Mouse (Mus musculus): Measurements from ENCODE around the gene Ppp1r3d. TPM values are rescaled to one million over a fixed set of nuclear protein-coding genes. Genes with fewer than 3 reads are reported as not detected.

The Ppp1r3d gene
- total RNA-seq (2012; rRNA removed), result not detected in 2 replicates
- not detected in 2 replicates for total RNA-seq (2014; rRNA removed)
- not detected in 2 replicates for polyA plus RNA-seq (2012; ENCODE audit: insufficient read length, low read depth)

DNA sequence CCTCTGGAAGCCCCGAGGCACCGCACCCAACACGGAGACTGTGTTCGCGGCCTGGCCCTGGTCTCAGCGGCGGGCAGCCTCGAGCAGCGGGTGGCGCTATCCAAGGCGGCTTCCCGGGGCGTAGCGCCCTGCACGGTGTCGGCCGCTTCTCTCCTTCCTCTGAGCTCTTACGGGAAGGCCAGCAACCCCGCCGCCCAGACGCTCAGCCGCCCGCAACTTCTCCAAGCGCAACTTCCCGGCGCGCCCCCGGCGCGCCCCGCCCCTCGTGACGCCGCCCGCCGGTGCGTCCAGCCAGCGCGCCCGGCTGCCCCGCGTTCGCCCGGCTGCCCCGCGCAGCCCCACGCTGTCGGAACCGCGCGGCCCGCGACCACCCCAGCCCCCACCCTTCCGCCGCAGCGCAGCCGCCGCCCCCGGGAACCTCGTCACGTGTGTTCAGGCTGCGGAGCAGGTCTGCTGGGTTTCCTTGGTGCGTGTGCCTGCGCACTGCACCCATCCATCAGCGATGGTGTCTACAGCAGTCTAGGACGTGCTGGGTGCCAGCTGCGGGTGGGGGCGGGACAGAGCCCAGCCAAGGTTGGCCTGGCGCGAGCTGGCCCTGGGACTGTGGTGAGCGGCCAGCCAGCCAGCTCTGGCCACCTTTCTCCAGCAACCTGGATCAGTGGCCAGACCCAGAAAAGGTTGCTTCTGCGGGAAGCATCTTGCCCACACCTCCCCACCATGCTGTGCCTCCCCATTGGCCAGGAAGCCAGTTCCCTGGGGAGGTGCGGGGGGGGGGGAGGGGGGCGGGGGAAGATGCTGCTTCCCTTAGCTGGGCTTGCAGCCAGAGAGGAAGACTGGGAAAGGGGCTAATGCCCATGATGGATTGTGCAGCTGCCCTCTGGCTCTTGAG lies at the start of gene Ppp1r3d, which contains the start of gene Fam217b:
Gene Ppp1r3d, minus strand, starts transcription at position 212 of the 889 bp plus-strand sequence.
Gene Fam217b, plus strand, starts transcription at position 264 of the 889 bp plus-strand sequence.
- Histone ChIP-seq H3K36me3 (replicated peaks in 1 of 2; ENCODE audit: control insufficient read depth in 1 of 2, insufficient read depth in 1 of 2, low read length in 1 of 2) (no peaks in the 10 kb centered on the region), H3K4me2 (ENCODE audit: insufficient read depth, low read depth, poor library complexity, severe bottlenecking) (no peak within 1 kb of the TSS), H3K9me3 (replicated peaks; ENCODE audit: low read length) (peaks cover 22% of the 10 kb centered on the region), H3K27me3 (replicated peaks) (no peaks in the 10 kb centered on the region), H3K27ac (ENCODE audit: insufficient read depth, low read depth) (no peak within 1 kb of the TSS), H3K9ac (ENCODE audit: insufficient read depth, low read depth) (no peak within 1 kb of the TSS), H3K4me1 (ENCODE audit: control insufficient read depth in 1 of 2, insufficient read depth in 2 of 2) (peaks cover 0 to 3% of the 10 kb centered on the region in 2 experiments; a peak in 1 of 4 replicates), H3K79me2 (replicated peaks; ENCODE audit: control insufficient read depth, extremely low read depth, insufficient read depth, poor library complexity, severe bottlenecking) (no peaks in the 10 kb centered on the region), H3K4me3 (replicated peaks in 1 of 3; ENCODE audit: low read depth in 2 of 3, low read length in 2 of 3, poor library complexity in 1 of 3) (no peak within 1 kb of the TSS)
- TF ChIP-seq JUN (IDR thresholded peaks at IDR 0.05; ENCODE audit: insufficient read depth, low read depth, low read length), result no peak
- TF ChIP-seq IRF4 (IDR thresholded peaks at IDR 0.05; ENCODE audit: low read depth, low read length), result no peak
- TF ChIP-seq ZMIZ1 (IDR thresholded peaks at IDR 0.05; ENCODE audit: low read depth, low read length), result no peak
- TF ChIP-seq CTCF (conservative IDR thresholded peaks at IDR 0.05 in 1 of 2, IDR thresholded peaks at IDR 0.05 in 1 of 2; ENCODE audit: low read depth in 2 of 2, low read length in 2 of 2), result no peak
- no peak for TF ChIP-seq ZKSCAN1 (IDR thresholded peaks at IDR 0.05; ENCODE audit: borderline replicate concordance, low read depth, low read length)
- no peak for TF ChIP-seq USF2 (conservative IDR thresholded peaks at IDR 0.05; ENCODE audit: low read depth, low read length)
- TF ChIP-seq EP300 (IDR thresholded peaks at IDR 0.05; ENCODE audit: low read length), result no peak
- no peak for TF ChIP-seq MAX (IDR thresholded peaks at IDR 0.05; ENCODE audit: low read length)
- no peak for TF ChIP-seq ZNF384 (IDR thresholded peaks at IDR 0.05; ENCODE audit: low read depth, low read length)
- TF ChIP-seq BHLHE40 (IDR thresholded peaks at IDR 0.05; ENCODE audit: low read depth, low read length), result no peak
- TF ChIP-seq JUND (conservative IDR thresholded peaks at IDR 0.05; ENCODE audit: low read depth, low read length), result no peak
- TF ChIP-seq NELFE (IDR thresholded peaks at IDR 0.05; ENCODE audit: low read depth, low read length), result no peak
- no peak for TF ChIP-seq ZC3H11A (IDR thresholded peaks at IDR 0.05; ENCODE audit: low read depth, low read length)
- TF ChIP-seq ELF1 (IDR thresholded peaks at IDR 0.05; ENCODE audit: low read depth, low read length), result no peak
- TF ChIP-seq SMC3 (IDR thresholded peaks at IDR 0.05; ENCODE audit: low read depth, low read length), result no peak
- no peak for TF ChIP-seq RCOR1 (conservative IDR thresholded peaks at IDR 0.05; ENCODE audit: low read depth, low read length)
- DNase-seq (ENCODE audit: extremely low read depth), result no peak
- dilution Hi-C loops (cut with MboI; ENCODE audit: extremely low pct_ligation_motif_present, extremely low pct_unique_long_range_greater_than_20kb, low sequenced_read_pairs), result no loop called here
- in situ Hi-C loops (cut with MboI; ENCODE audit: low pct_ligation_motif_present, low pct_unique_long_range_greater_than_20kb, low sequenced_read_pairs), result no loop called here

- Histone ChIP-seq H3K9me3 (replicated peaks; ENCODE audit: low read length) (peaks cover 10% of the 10 kb centered on the region), H3K4me1 (ENCODE audit: control insufficient read depth in 1 of 2, insufficient read depth in 2 of 2) (no peaks in the 10 kb centered on the region)
- TF ChIP-seq MEF2A (IDR thresholded peaks at IDR 0.05; ENCODE audit: borderline replicate concordance, low read depth, low read length) (no peak), ETS1 (conservative IDR thresholded peaks at IDR 0.05; ENCODE audit: low read depth, low read length) (no peak), CHD1 (IDR thresholded peaks at IDR 0.05; ENCODE audit: low read depth, low read length) (no peak), MXI1 (IDR thresholded peaks at IDR 0.05; ENCODE audit: low read depth, low read length) (no peak), RAD21 (IDR thresholded peaks at IDR 0.05; ENCODE audit: low read depth, low read length) (no peak), ELF1 (IDR thresholded peaks at IDR 0.05; ENCODE audit: low read depth, low read length) (no peak), MAFK (IDR thresholded peaks at IDR 0.05; ENCODE audit: insufficient replicate concordance, low read length) (no peak), ZKSCAN1 (IDR thresholded peaks at IDR 0.05; ENCODE audit: borderline replicate concordance, low read depth, low read length) (no peak), HCFC1 (IDR thresholded peaks at IDR 0.05; ENCODE audit: low read depth, low read length) (no peak), JUN (IDR thresholded peaks at IDR 0.05; ENCODE audit: insufficient read depth, low read depth, low read length) (no peak), TCF12 (IDR thresholded peaks at IDR 0.05; ENCODE audit: low read depth, low read length) (no peak), E2F4 (IDR thresholded peaks at IDR 0.05; ENCODE audit: insufficient replicate concordance, low read depth, low read length) (no peak), NELFE (IDR thresholded peaks at IDR 0.05; ENCODE audit: low read depth, low read length) (no peak), BHLHE40 (IDR thresholded peaks at IDR 0.05; ENCODE audit: low read depth, low read length) (no peak), POLR2A (IDR thresholded peaks at IDR 0.05; ENCODE audit: low read depth, low read length) (no peak), POLR2AphosphoS2 (IDR thresholded peaks at IDR 0.05; ENCODE audit: low read depth, low read length) (no peak)
Measured at GRCm38 (mm10) chr2:178460353-178460752, 46.1 kb upstream of the Ppp1r3d start.

More at GRCm38 (mm10) chr2:178460353-178460752, 46.1 kb upstream of the Ppp1r3d start:
- dilution Hi-C loops (cut with MboI; ENCODE audit: extremely low pct_ligation_motif_present, extremely low pct_unique_long_range_greater_than_20kb, low sequenced_read_pairs), result no loop called here
- Histone ChIP-seq H3K9ac (ENCODE audit: insufficient read depth, low read depth) (no peak overlapping the region), H3K4me3 (replicated peaks in 1 of 3; ENCODE audit: low read depth in 2 of 3, low read length in 2 of 3, poor library complexity in 1 of 3) (no peak overlapping the region), H3K4me2 (ENCODE audit: insufficient read depth, low read depth, poor library complexity, severe bottlenecking) (no peak overlapping the region), H3K27me3 (replicated peaks) (peaks cover 14% of the 10 kb centered on the region), H3K79me2 (replicated peaks; ENCODE audit: control insufficient read depth, extremely low read depth, insufficient read depth, poor library complexity, severe bottlenecking) (no peaks in the 10 kb centered on the region), H3K27ac (ENCODE audit: insufficient read depth, low read depth) (no peak overlapping the region), H3K36me3 (replicated peaks in 1 of 2; ENCODE audit: control insufficient read depth in 1 of 2, insufficient read depth in 1 of 2, low read length in 1 of 2) (no peaks in the 10 kb centered on the region)
- no peak for DNase-seq (ENCODE audit: extremely low read depth)
- in situ Hi-C loops (cut with MboI; ENCODE audit: low pct_ligation_motif_present, low pct_unique_long_range_greater_than_20kb, low sequenced_read_pairs), result no loop called here

Measured in CH12.LX (cell line).